Mouse (Mus musculus): Measurements from ENCODE around the gene Brap. TPM values are rescaled to one million over a fixed set of nuclear protein-coding genes. Genes with fewer than 3 reads are reported as not detected.
"Not testable (repeated sequence)": the region's sequence is repeated elsewhere in the genome, so short reads cannot be mapped to it uniquely, and the experiment has no call there.

Brap gene
- total RNA-seq, 2 experiments from 2014 or later, result 26.3 to 42.6 TPM

- no peak for ATAC-seq (replicated peaks; ENCODE audit: poor library complexity)
Measured at GRCm38 (mm10) chr5:121667067-121667466, 6.7 kb downstream of the Brap start.

GRCm38 (mm10) chr5:121668411-121668810 is 8.0 kb downstream of the Brap start:
- no peak for ATAC-seq (replicated peaks; ENCODE audit: poor library complexity)

- ATAC-seq (replicated peaks; ENCODE audit: poor library complexity), result peak; percentile 55; the same call in 1 of the 2 replicates
Measured at GRCm38 (mm10) chr5:121670412-121670811, 10.0 kb downstream of the Brap start.

- ATAC-seq (replicated peaks; ENCODE audit: poor library complexity), result no peak
Measured at GRCm38 (mm10) chr5:121682250-121682649, 21.9 kb downstream of the Brap start.

GRCm38 (mm10) chr5:121685495-121685894 is 25.1 kb downstream of the Brap start:
- ATAC-seq (replicated peaks; ENCODE audit: poor library complexity), result no peak

- no peak for ATAC-seq (replicated peaks; ENCODE audit: poor library complexity)
Measured at GRCm38 (mm10) chr5:121686113-121686898, 25.9 kb downstream of the Brap start.

GRCm38 (mm10) chr5:121690482-121691211 is 30.3 kb downstream of the Brap start:
- peak; percentile 54; the same call in 1 of the 2 replicates for ATAC-seq (replicated peaks; ENCODE audit: poor library complexity)

- not testable (repeated sequence) for ATAC-seq (replicated peaks; ENCODE audit: poor library complexity)
Measured at GRCm38 (mm10) chr5:121691436-121691835, 31.1 kb downstream of the Brap start.

- ATAC-seq (replicated peaks; ENCODE audit: poor library complexity), result no peak
Measured at GRCm38 (mm10) chr5:121692897-121693296, 32.5 kb downstream of the Brap start.

GRCm38 (mm10) chr5:121696761-121697160 is 36.4 kb downstream of the Brap start:
- ATAC-seq (replicated peaks; ENCODE audit: poor library complexity), result no peak

- no peak for ATAC-seq (replicated peaks; ENCODE audit: poor library complexity)
Measured at GRCm38 (mm10) chr5:121699891-121700290, 39.5 kb downstream of the Brap start.

- ATAC-seq (replicated peaks; ENCODE audit: poor library complexity), result no peak
Measured at GRCm38 (mm10) chr5:121700496-121700895, 40.1 kb downstream of the Brap start.

GRCm38 (mm10) chr5:121701111-121701769 is 40.9 kb downstream of the Brap start:
- ATAC-seq (replicated peaks; ENCODE audit: poor library complexity), result peak; percentile 87

- ATAC-seq (replicated peaks; ENCODE audit: poor library complexity), result no peak
Measured at GRCm38 (mm10) chr5:121703341-121703740, 43.0 kb downstream of the Brap start.

GRCm38 (mm10) chr5:121704512-121705248 is 44.3 kb downstream of the Brap start:
- no peak for ATAC-seq (replicated peaks; ENCODE audit: poor library complexity)

- no peak for ATAC-seq (replicated peaks; ENCODE audit: poor library complexity)
Measured at GRCm38 (mm10) chr5:121710402-121710801, 50.0 kb downstream of the Brap start.

GRCm38 (mm10) chr5:121710851-121711173 is 50.4 kb downstream of the Brap start:
- peak; percentile 49; the same call in 1 of the 2 replicates for ATAC-seq (replicated peaks; ENCODE audit: poor library complexity)

- peak; percentile 82 for ATAC-seq (replicated peaks; ENCODE audit: poor library complexity)
Measured at GRCm38 (mm10) chr5:121711174-121711927, 51.0 kb downstream of the Brap start, which contains the start of gene Atxn2. TSS of gene Atxn2 (plus strand) at chr5:121711337.

- 0 out of 2 replicates have a peak, but pooled peaks have one; percentile 3 for ATAC-seq (replicated peaks; ENCODE audit: poor library complexity)
Measured at GRCm38 (mm10) chr5:121711928-121712231, 51.5 kb downstream of the Brap start.

- ATAC-seq (replicated peaks; ENCODE audit: poor library complexity), result peak; percentile 21; the same call in 1 of the 2 replicates
Measured at GRCm38 (mm10) chr5:121712232-121712933, 52.0 kb downstream of the Brap start.

Measured in megakaryocyte progenitor cell, adult 5-6 weeks (primary cell).